Mouse (Mus musculus) embryo, embryonic 10 days (tissue): ENCODE data around the gene Nup153.

ENCODE experiments used
- DNase-seq: peaks from one replicate; pipeline ENCODE4 v3.0.0-alpha.2; 2015; ENCODE audit warnings: low spot score

Nup153 gene

GRCm38 (mm10) chr13:46728411-46728810 is 671 bp upstream of the Nup153 start:
- DNase-seq = no peak

GRCm38 (mm10) chr13:46727038-46727836 is 503 bp downstream of the Nup153 start:
- DNase-seq = peak; percentile 67

DNA sequence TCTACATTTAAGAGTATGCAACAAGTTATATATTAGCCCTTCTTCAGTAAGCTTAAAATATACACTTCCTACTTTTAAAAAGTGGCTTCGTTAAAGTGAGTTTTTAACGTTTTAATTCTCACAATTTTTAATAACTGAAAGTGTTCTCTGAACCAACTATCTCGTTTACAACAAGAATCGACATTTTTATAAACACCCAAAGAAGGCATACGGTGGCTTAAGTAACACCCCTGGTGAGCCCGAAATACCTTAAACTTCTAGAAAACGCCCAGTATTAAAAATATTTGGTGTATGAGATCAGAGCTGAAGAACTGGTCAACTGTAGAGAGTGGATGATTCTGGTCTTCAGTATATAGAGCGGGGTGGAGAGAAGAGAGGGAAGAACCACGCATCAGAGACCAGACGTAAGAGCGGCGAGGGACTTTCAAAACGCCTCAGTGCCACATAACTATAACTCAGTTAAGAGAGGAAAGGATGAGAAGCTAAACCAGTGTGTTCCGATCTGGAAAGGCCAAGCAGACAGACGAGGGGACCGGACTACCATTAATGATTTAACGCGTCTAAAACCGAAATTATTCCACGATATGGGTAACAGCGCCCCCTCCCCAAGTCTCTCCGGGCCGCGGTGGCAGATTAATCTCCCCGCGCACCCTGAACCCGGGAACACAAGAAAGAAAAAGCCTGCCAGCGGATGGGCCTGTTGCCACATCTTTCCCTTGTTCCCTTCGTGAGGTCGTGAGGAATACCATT is 1.3 kb downstream of the Nup153 start:
- peak; percentile 13 for DNase-seq

DNA sequence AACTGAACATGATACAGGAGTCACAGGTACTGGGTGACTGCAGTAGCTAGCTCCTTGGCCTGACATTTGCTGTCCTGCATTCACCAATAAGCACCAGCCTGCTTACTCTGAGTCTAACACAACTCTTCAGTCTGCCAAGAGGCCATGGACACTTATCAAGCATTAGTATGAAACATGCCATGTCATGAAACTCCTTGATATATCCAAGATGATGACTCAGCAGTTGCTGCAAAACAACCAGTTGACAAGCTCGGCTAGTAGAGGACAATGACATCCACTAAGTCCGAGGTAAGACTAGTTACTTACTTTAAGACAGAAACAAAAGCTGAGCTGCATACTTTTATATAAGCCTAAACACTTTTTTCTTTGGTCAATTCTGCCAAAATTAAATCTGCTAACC is 2.5 kb downstream of the Nup153 start:
- no peak for DNase-seq

DNA sequence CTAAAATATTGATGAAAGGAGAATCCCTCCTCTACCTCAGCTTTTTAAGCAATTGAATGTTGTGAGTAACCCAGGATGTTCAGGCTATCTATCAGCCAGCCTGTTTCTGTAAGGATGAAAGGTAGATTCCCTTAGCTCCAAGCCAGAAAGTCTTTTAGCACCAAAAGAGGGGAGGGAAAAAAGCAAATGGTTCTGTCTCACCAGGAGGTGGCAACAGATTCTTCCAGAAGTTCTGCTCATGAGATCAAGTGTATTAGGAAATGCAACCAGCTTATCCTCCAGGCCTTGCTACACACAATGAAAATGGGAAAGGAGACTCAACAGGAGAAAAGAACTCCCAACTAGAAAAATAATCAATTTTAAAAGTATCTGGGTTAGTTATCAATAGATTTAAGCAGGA is 3.4 kb downstream of the Nup153 start:
- DNase-seq = no peak

DNA sequence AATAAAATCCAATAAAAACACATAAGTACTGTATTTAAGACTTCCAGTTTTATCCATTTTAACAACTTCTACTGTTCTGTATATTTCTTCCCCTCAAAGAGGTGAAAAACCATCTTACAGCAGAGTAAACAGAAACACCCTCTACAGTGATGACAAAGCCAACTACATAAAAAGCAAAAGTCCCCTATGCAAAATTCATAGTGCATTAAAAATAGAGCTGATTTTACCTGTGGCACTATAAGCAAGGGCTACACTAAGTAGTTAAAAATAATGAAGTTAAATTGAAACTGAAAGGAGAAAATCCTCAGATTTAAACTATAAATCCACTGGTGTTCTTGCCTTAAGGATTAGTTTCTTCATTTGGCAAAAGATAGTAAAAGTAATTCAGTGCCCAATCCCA is 6.7 kb downstream of the Nup153 start:
- no peak for DNase-seq

DNA sequence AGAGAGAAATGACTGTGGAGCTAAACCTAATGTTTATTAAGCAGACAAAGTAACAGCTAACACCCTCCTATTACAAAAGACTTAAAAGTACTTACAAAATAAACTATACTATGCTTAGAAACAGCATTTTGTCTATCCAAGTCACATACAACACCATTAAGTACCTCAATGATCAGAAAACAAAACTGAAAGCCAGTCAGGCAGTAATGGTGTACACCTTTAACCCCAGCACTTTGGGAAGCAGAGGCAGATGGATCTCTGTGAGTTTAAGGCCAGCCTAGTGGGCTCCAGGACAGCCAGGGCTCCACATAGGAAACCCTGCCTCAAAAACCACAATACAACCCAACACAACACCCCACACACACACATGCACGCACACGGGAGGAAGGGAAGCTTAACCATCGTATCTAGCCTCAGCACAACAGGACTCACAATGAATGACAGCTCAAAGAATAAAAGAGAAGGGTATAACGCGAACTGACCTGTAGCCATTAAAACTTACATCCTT is 8.8 kb downstream of the Nup153 start:
- no peak for DNase-seq

GRCm38 (mm10) chr13:46715976-46716639 is 11.6 kb downstream of the Nup153 start:
- no peak for DNase-seq

- no peak for DNase-seq
Observed at GRCm38 (mm10) chr13:46713486-46713885, 14.3 kb downstream of the Nup153 start.

GRCm38 (mm10) chr13:46703138-46703537 is 24.6 kb downstream of the Nup153 start:
- DNase-seq = no peak

DNA sequence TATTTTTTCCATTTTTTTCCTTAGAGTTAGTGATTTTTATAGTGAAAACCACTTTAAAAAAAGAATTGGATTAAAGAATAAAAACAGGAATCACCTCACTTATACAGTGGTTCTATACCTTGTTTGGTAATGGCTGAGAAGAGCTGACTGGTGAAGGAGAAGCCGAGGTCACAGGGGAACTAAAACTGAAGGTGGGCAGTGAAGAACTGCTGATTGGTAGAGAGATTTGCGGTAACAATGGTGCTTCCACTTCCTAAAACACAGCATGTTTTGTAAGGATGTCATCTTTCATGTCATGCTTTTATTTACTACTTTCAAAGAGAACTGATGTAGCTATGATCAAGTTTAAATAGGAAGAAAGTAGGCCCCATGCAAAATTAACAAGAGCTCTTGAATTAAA is 26.3 kb downstream of the Nup153 start:
- no peak for DNase-seq

- no peak for DNase-seq
Observed at GRCm38 (mm10) chr13:46699372-46699771, 28.4 kb downstream of the Nup153 start.

DNA sequence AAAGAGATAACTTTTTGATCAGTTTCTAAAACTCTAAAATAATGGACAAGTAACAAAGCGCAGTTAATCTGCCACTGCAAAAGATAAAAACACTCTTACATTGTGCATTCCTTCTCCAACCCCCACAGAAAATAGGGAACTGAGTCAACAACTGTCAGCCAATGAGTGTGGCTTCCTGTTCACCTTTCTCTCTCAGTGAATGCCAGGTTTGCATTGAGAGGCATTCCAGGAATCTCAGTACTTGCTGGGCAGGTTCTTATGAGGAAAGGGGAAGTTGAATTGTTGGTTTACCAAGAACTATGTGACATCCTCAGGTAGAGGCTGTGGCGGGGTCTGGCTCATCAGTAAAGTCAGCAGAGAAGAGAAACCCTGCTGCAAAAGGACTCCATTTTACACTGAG is 31.0 kb downstream of the Nup153 start:
- DNase-seq = peak; percentile 21

GRCm38 (mm10) chr13:46695932-46696331 is 31.8 kb downstream of the Nup153 start:
- DNase-seq = no peak

- no peak for DNase-seq
Observed at GRCm38 (mm10) chr13:46695296-46695908, 32.3 kb downstream of the Nup153 start.

- DNase-seq = no peak
Observed at GRCm38 (mm10) chr13:46690559-46691241, 37.0 kb downstream of the Nup153 start.

GRCm38 (mm10) chr13:46683370-46683769 is 44.4 kb downstream of the Nup153 start:
- DNase-seq = no peak

DNA sequence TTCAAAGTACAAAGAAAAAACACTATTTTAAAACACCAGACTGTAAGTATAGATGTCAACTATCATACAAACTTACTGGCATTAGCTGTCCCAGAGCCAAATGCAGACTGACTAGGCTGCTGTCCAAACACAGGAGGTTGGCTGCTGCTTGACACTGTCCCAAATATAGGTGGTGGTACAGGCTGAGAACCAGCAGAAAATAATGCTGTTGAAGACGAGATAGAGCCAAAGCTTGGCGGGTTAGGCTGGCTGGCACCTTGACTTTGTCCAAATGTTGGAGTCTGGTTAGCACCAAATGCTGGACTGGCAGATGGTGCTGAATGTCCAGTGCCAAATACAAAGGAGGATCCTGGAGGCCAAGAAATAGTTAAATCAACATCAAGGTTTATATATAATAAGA is 44.8 kb downstream of the Nup153 start:
- no peak for DNase-seq

- no peak for DNase-seq
Observed at GRCm38 (mm10) chr13:46677721-46678120, 50.0 kb downstream of the Nup153 start.

DNA sequence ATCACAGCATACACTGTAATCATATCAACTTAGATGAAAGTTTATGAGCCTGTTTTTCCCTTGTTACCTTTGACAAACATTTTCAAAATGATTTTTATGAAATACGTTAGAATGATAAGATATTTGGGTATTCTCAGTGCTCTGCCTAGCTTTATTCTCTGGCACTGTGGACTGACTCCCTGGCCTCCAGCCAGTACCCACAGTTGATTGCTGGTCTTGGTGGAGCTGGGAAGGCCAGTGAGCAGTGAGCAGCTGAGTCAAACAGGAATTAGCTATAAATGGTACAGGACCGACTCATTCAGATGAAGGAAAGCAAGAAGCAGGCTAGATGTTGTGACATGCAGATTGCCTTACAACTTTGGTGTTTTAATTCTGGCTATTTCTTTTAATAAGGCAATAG is 53.1 kb downstream of the Nup153 start:
- no peak for DNase-seq

DNA sequence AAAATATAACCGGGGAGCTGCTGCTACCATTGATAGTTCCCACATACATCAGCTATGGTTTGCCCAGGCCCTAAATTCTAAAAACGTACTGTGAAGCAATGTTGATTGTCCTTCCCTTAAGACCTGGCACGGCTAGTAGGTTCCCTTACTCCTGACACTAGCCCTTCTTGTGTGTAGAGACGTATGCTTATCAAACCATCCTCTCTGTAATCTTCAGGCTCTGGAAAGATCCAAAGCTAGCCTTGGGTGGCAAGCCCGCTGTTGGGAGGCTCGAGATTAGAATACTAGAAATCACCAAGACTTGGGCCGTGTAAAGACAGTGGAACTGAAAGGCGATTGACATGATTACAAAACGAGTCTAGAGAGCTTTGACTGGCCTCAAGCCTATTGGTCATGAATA is 57.2 kb downstream of the Nup153 start:
- DNase-seq = no peak
